Mouse (Mus musculus): ENCODE measurements around the gene Tub. TPM values are rescaled to one million over a fixed set of nuclear protein-coding genes. Genes with fewer than 3 reads are reported as not detected.

Tub gene
- polyA plus RNA-seq, 1 experiment from 2014 or later = 4.1 TPM

GRCm38 (mm10) chr7:108948611-108949010, 1.5 kb upstream of the Tub start:
- Histone ChIP-seq H3K4me3 (no peak overlapping the region), H3K27ac (no peak overlapping the region), H3K4me2 (replicated peaks) (no peak overlapping the region), H3K27me3 (peaks cover 48% of the 10 kb centered on the region), H3K36me3 (peaks cover 22% of the 10 kb centered on the region), H3K4me1 (peaks cover 14% of the 10 kb centered on the region), H3K9ac (no peak overlapping the region), H3K9me3 (no peaks in the 10 kb centered on the region)
- ATAC-seq (ENCODE audit: low FRiP score, low read depth) = no peak

DNA sequence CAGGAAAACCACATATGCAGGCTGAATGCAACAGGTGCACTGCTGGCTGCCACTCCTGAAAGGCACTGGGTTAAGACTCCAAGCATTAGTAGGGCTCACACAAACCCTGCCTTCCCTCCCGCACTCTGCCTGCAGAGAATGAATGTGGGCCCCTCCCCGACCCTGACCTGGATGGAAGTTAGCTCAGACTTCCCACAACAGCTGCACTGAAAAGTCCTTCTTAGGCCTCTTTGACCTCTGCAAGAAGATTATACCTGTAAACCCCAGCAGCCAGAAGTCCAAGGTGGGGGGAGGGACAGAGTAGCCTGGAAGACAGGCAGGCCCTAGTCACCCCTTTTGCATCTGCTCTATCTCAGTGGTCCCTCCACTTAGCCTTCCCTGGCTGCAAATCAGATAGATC, 837 bp upstream of the Tub start:
- Histone ChIP-seq H3K4me2 (replicated peaks) (no peak overlapping the region), H3K27ac (no peak overlapping the region), H3K27me3 (peaks cover 48% of the 10 kb centered on the region), H3K36me3 (peaks cover 16% of the 10 kb centered on the region), H3K9me3 (no peaks in the 10 kb centered on the region), H3K4me1 (peaks cover 14% of the 10 kb centered on the region), H3K9ac (no peak overlapping the region), H3K4me3 (no peak overlapping the region)
- WGBS = 33% methylated on average over 2 of the region's 2 CpGs
- no peak for ATAC-seq (ENCODE audit: low FRiP score, low read depth)

- Histone ChIP-seq H3K36me3 (peaks cover 5% of the 10 kb centered on the region; the same call in 1 of the 2 replicates), H3K9me3 (no peaks in the 10 kb centered on the region), H3K9ac (peak overlapping the region; percentile 64), H3K4me1 (peaks cover 14% of the 10 kb centered on the region), H3K4me2 (replicated peaks) (peak overlapping the region; percentile 99), H3K27me3 (peaks cover 48% of the 10 kb centered on the region), H3K4me3 (peak overlapping the region; percentile 62), H3K27ac (no peak overlapping the region)
- peak; percentile 21; the same call in 1 of the 2 replicates for ATAC-seq (ENCODE audit: low FRiP score, low read depth)
- under 1% methylated on average over 52 of the region's 52 CpGs for WGBS
Observed at GRCm38 (mm10) chr7:108950762-108951331, 709 bp downstream of the Tub start.

GRCm38 (mm10) chr7:108952801-108953200, 2.7 kb downstream of the Tub start:
- peaks cover 48% of the 10 kb centered on the region for H3K27me3 ChIP-seq
- no peak overlapping the region for H3K4me3 ChIP-seq
- no peak overlapping the region for H3K27ac ChIP-seq
- H3K4me2 ChIP-seq (replicated peaks) = no peak overlapping the region
- 80% methylated on average over 6 of the region's 6 CpGs for WGBS
- H3K36me3 ChIP-seq = no peaks in the 10 kb centered on the region
- H3K4me1 ChIP-seq = peaks cover 14% of the 10 kb centered on the region
- H3K9ac ChIP-seq = no peak overlapping the region
- no peaks in the 10 kb centered on the region for H3K9me3 ChIP-seq
- no peak for ATAC-seq (ENCODE audit: low FRiP score, low read depth)

DNA sequence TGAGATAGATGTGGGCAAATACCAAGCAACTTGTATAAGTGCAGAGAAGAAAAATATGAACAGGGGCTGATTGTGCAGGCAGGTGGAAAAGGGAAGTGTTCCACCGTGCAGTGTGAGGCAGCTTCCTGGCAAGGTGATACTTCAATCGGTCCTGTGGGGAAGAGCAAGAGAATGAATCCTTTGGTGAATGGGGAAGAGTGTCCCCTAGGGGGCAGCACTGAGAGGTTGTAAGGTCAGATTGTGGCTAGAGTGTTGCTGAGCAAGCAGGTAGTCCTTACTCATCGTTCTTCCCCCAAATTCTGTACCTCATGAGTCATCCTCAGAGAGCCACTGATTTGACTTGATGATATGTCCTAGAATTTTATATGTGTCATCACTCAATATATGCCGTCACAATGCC, 4.0 kb downstream of the Tub start:
- 53% methylated on average over 4 of the region's 4 CpGs for WGBS
- Histone ChIP-seq H3K9ac (no peak overlapping the region), H3K27me3 (peaks cover 43% of the 10 kb centered on the region), H3K9me3 (no peaks in the 10 kb centered on the region), H3K36me3 (no peaks in the 10 kb centered on the region), H3K4me2 (replicated peaks) (no peak overlapping the region), H3K4me1 (peaks cover 14% of the 10 kb centered on the region), H3K27ac (no peak overlapping the region), H3K4me3 (no peak overlapping the region)
- ATAC-seq (ENCODE audit: low FRiP score, low read depth) = no peak

DNA sequence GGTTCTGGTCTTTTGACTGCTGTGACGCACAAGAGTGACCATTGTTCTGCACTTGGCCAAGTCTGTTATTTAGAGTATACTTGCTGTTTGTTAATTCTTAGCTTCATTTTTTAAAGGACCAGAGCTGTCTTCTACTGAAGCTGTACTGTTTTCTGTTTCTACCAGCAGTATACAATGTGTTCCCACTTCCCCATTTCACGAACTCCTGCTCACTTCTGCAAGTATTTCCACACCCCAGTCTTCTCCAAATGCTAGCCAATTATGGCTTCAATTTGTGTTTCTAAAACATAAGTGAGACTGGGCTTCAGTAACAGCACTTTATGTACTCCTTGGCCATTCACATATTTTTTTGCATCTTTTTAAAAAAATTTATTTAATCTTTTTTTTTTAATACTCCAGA, 7.6 kb downstream of the Tub start:
- H3K27ac ChIP-seq = no peak overlapping the region
- WGBS = 86% methylated on average over 2 of the region's 2 CpGs
- H3K4me3 ChIP-seq = no peak overlapping the region
- H3K4me1 ChIP-seq = no peaks in the 10 kb centered on the region
- ATAC-seq (ENCODE audit: low FRiP score, low read depth) = no peak
- peaks cover 7% of the 10 kb centered on the region for H3K27me3 ChIP-seq
- no peaks in the 10 kb centered on the region for H3K36me3 ChIP-seq
- no peaks in the 10 kb centered on the region for H3K9me3 ChIP-seq
- H3K4me2 ChIP-seq (replicated peaks) = no peak overlapping the region
- H3K9ac ChIP-seq = no peak overlapping the region

DNA sequence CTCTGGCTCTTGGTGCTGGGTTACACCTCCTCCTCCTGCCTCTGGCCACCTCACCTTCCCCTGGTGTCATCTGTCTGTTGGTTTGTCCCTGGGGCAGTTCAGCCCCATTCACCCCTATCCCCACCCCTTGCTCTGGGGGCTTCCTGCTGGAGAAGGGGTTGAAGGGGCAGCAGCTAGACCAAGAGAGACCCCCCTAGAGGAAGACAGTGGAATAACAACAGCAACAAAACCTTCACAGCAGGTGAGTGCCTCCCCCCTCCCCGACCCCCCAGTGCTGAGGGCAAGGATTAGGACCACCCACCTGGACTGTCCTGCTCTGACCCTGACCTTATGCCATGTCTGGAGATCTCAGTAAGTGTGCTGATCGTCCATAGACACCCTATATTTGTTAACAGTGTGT, 15.8 kb downstream of the Tub start:
- Histone ChIP-seq H3K4me3 (no peak overlapping the region), H3K27me3 (0 out of 2 replicates have a peak, but pooled peaks cover 4% of the 10 kb centered on the region), H3K9me3 (no peaks in the 10 kb centered on the region), H3K27ac (no peak overlapping the region), H3K36me3 (no peaks in the 10 kb centered on the region), H3K9ac (no peak overlapping the region), H3K4me2 (replicated peaks) (no peak overlapping the region), H3K4me1 (no peaks in the 10 kb centered on the region)
- ATAC-seq (ENCODE audit: low FRiP score, low read depth) = no peak
- WGBS = 25% methylated on average over 2 of the region's 2 CpGs

- H3K4me3 ChIP-seq = no peak overlapping the region
- H3K36me3 ChIP-seq = no peaks in the 10 kb centered on the region
- no peaks in the 10 kb centered on the region for H3K4me1 ChIP-seq
- no peaks in the 10 kb centered on the region for H3K9me3 ChIP-seq
- H3K27me3 ChIP-seq = 0 out of 2 replicates have a peak, but pooled peaks cover 4% of the 10 kb centered on the region
- H3K9ac ChIP-seq = no peak overlapping the region
- no peak overlapping the region for H3K27ac ChIP-seq
- ATAC-seq (ENCODE audit: low FRiP score, low read depth) = peak; percentile 66; the same call in 1 of the 2 replicates
- no peak overlapping the region for H3K4me2 ChIP-seq (replicated peaks)
- WGBS = 26% methylated on average over 7 of the region's 7 CpGs
Observed at GRCm38 (mm10) chr7:108966742-108967362, 16.7 kb downstream of the Tub start.

DNA sequence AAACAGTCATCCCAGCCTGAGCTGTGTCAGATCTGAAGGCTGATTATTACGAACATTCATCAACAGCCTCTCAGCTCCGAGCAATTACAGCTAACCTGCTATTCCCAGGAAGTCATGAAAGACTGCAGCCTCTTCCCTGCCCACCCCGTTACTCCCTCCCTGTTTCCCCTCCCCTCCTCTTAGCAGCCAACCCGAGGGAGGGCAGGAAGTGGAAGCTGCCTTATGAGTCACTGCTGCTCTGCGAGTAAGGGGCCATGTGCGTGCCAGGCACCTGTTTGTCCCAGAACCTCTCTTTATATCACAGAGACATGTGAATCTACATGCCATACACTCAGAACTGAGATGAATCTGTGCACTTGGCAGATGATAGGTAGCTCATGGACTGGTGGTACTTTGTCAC, 18.1 kb downstream of the Tub start:
- ATAC-seq (ENCODE audit: low FRiP score, low read depth) = no peak
- Histone ChIP-seq H3K27me3 (0 out of 2 replicates have a peak, but pooled peaks cover 4% of the 10 kb centered on the region), H3K9me3 (no peaks in the 10 kb centered on the region), H3K9ac (no peak overlapping the region), H3K4me3 (no peak overlapping the region), H3K4me2 (replicated peaks) (no peak overlapping the region), H3K36me3 (no peaks in the 10 kb centered on the region), H3K27ac (no peak overlapping the region), H3K4me1 (no peaks in the 10 kb centered on the region)
- WGBS = 21% methylated on average over 6 of the region's 6 CpGs

- ATAC-seq (ENCODE audit: low FRiP score, low read depth) = 0 out of 2 replicates have a peak, but pooled peaks have one; percentile 22
- no peak overlapping the region for H3K4me3 ChIP-seq
- H3K9ac ChIP-seq = no peak overlapping the region
- H3K4me1 ChIP-seq = no peaks in the 10 kb centered on the region
- no peak overlapping the region for H3K27ac ChIP-seq
- H3K4me2 ChIP-seq (replicated peaks) = no peak overlapping the region
- no peaks in the 10 kb centered on the region for H3K9me3 ChIP-seq
- H3K36me3 ChIP-seq = no peaks in the 10 kb centered on the region
- 66% methylated on average over 6 of the region's 6 CpGs for WGBS
- H3K27me3 ChIP-seq = 0 out of 2 replicates have a peak, but pooled peaks cover 4% of the 10 kb centered on the region
Observed at GRCm38 (mm10) chr7:108972273-108972672, 22.1 kb downstream of the Tub start.

DNA sequence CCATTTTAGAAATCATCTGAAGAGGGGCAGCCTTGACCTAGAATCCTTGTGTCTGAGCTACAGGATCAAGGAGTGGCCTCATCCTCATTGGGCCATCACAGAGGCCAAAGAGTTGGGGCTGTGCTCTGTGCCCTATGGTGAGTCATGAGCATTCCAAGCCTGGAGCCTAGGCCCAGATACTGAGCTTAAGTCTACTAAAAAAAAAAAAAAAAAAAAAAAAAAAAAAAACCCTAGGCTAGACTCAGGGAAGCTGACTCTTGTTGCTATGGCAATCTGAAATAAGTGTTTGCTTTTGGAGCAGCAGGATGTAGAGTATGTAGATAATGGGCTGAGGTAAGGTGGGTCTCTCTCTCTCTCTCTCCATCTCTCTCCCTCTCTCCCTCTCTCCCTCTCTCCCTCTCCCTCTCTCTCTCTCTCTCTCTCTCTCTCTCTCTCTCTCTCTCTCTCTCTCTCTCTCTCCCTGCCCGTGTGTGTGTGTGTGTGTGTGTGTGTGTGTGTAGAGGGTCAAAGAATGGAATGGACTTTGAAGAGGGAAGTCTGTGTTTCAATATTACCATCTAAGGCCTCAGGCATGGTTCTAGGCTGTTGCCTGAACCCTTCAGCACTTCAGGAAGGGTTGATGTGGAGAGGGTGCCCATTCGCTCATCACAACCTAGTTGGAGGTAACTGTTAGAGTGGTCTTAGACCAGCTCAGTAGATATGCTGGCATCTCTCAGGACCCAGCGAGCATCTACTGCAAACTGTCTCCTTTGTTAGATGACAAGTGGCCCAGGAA, 36.0 kb downstream of the Tub start:
- 85% methylated on average over 2 of the region's 3 CpGs for WGBS
- no peaks in the 10 kb centered on the region for H3K4me1 ChIP-seq
- ATAC-seq (ENCODE audit: low FRiP score, low read depth) = no peak
- H3K4me3 ChIP-seq = no peak overlapping the region
- H3K27me3 ChIP-seq = no peaks in the 10 kb centered on the region
- H3K4me2 ChIP-seq (replicated peaks) = no peak overlapping the region
- no peaks in the 10 kb centered on the region for H3K9me3 ChIP-seq
- no peak overlapping the region for H3K9ac ChIP-seq
- H3K36me3 ChIP-seq = no peaks in the 10 kb centered on the region
- no peak overlapping the region for H3K27ac ChIP-seq

GRCm38 (mm10) chr7:108991207-108991606, 41.1 kb downstream of the Tub start:
- Histone ChIP-seq H3K36me3 (no peaks in the 10 kb centered on the region), H3K4me3 (no peak overlapping the region), H3K9ac (no peak overlapping the region), H3K4me2 (replicated peaks) (no peak overlapping the region), H3K4me1 (no peaks in the 10 kb centered on the region), H3K27ac (no peak overlapping the region), H3K27me3 (no peaks in the 10 kb centered on the region), H3K9me3 (no peaks in the 10 kb centered on the region)
- WGBS = 79% methylated on average over 9 of the region's 9 CpGs
- ATAC-seq (ENCODE audit: low FRiP score, low read depth) = no peak
